Mouse (Mus musculus): ENCODE results near the gene Dnmt3b.

DNA sequence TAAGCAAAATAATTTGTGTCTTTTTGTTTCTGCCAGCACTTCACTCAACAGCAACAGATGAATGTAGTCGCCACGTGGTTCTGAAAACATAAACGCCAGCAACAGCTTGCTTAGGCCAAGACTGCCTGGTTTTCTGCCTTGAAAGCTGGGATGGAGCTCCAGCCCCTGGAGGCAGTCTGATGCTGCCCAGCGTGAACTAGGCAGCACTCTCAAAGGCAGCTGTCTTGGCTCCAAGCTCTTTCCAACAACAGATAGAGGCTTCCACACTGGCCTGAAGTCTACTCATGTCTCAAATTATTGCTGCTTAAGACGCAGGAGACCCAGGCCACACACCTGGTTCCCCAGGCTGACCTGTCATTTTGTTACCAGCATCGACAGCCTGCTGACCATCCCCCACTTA is 54.1 kb downstream of the Dnmt3b start:
- TF ChIP-seq CTCF (IDR thresholded peaks at IDR 0.05; ENCODE audit: extremely low read depth, insufficient read depth, insufficient read length, insufficient replicate concordance), result no peak
- no peak for TF ChIP-seq POLR2A (IDR thresholded peaks at IDR 0.05; ENCODE audit: low read depth, low read length)
